ENCODE assay signal across 8 mouse cellular contexts in the genomic region with DNA sequence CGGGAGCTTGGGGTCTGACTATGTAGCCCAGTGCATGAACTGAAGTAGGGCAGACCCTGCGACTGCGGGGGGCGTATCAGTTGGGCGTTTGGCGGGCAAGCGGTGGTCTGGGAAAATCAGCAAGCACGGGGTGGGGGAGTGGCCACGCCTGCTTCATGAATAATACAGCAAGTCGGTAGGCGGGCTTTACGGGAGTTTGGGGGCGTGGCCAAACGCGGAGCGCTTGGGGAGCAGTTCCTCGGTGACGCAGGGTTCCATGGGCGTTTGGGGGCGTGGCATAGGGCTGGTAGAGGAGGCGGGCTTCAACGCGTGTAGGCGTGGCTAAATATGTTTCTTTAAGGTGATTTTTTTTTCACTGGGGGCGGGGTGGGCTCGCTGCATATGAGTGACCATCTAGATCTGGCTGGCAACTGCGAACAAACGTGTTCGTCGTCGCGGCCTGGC. TPM values are rescaled to one million over a fixed set of nuclear protein-coding genes. Genes with fewer than 3 reads are reported as not detected.
DNase-seq lines count a peak whose midpoint lies in the region; ATAC-seq and TF ChIP-seq lines count a peak whose summit lies in the region.

No protein-coding gene starts in this region.

- H3K9me3 ChIP-seq in ES-Bruce4 (replicated peaks; ENCODE audit: control insufficient read depth, insufficient read depth, low read length, poor library complexity, severe bottlenecking): no peaks in the 10 kb centered on the region
- H3K9me3 ChIP-seq in forebrain, embryonic 13.5 days (replicated peaks): no peaks in the 10 kb centered on the region

- TF ChIP-seq EP300 in ES-Bruce4 (IDR thresholded peaks at IDR 0.05; ENCODE audit: insufficient read depth, low read depth, low read length): no peak

- H3K4me2 ChIP-seq in forebrain, embryonic 13.5 days: peak overlapping the region; percentile 97

- under 1% methylated on average over 32 of the region's 32 CpGs for WGBS in forebrain, embryonic 13.5 days
- 1% methylated on average over 32 of the region's 32 CpGs for WGBS in large intestine, adult 2 months
- WGBS in lung, adult 2 months: under 1% methylated on average over 32 of the region's 32 CpGs

- peak overlapping the region; percentile 82 for H3K9ac ChIP-seq in ES-Bruce4 (ENCODE audit: low read depth, poor library complexity, severe bottlenecking)
- H3K9ac ChIP-seq in forebrain, embryonic 13.5 days: peak overlapping the region; percentile 91

- H3K27me3 ChIP-seq in ES-Bruce4 (ENCODE audit: control insufficient read depth, insufficient read depth, low read length, poor library complexity, severe bottlenecking): no peaks in the 10 kb centered on the region
- H3K27me3 ChIP-seq in forebrain, embryonic 13.5 days: no peaks in the 10 kb centered on the region

- peak; percentile 99 to 100 for DNase-seq in heart, postnatal 10 days
- peak; percentile 97 for DNase-seq in large intestine, adult 2 months (ENCODE audit: low read depth, low spot score)
- DNase-seq in lung, adult 2 months: peak; percentile 99
- peak; percentile 98 to 99 for DNase-seq in thymus, adult 18-20 months

- TF ChIP-seq POLR2A in ES-Bruce4 (IDR thresholded peaks at IDR 0.05; ENCODE audit: insufficient read depth, low read length): no peak
- TF ChIP-seq POLR2A in lung, adult 2 months (IDR thresholded peaks at IDR 0.05; ENCODE audit: borderline replicate concordance, extremely low read depth, low read depth, low read length): peak; percentile 38; the same call in 1 of the 2 replicates

- H3K4me3 ChIP-seq in ES-Bruce4 (ENCODE audit: low read depth, low read length): peak overlapping the region; percentile 72
- peak overlapping the region; percentile 81 for H3K4me3 ChIP-seq in forebrain, embryonic 13.5 days
- peak overlapping the region; percentile 90 for H3K4me3 ChIP-seq in lung, adult 2 months (replicated peaks; ENCODE audit: extremely low read depth, low read depth, low read length)

- peak overlapping the region; percentile 71 for H3K27ac ChIP-seq in ES-Bruce4 (ENCODE audit: insufficient read depth, low read length)
- peak overlapping the region; percentile 93 for H3K27ac ChIP-seq in forebrain, embryonic 13.5 days

- H3K36me3 ChIP-seq in ES-Bruce4 (ENCODE audit: control insufficient read depth, insufficient read depth, low read length, poor library complexity, severe bottlenecking): peaks cover 5% of the 10 kb centered on the region; the same call in 1 of the 2 replicates
- H3K36me3 ChIP-seq in forebrain, embryonic 13.5 days (ENCODE audit: poor library complexity, severe bottlenecking): peaks cover 35% of the 10 kb centered on the region

- H3K4me1 ChIP-seq in ES-Bruce4 (ENCODE audit: control insufficient read depth, insufficient read depth, low read length): no peaks in the 10 kb centered on the region
- H3K4me1 ChIP-seq in forebrain, embryonic 13.5 days: peaks cover 33% of the 10 kb centered on the region
- H3K4me1 ChIP-seq in lung, adult 2 months (ENCODE audit: control insufficient read depth, insufficient read depth, low read length): peaks cover 15% of the 10 kb centered on the region; the same call in 1 of the 2 replicates

- TF ChIP-seq CTCF in ES-Bruce4 (IDR thresholded peaks at IDR 0.05; ENCODE audit: low read depth, low read length): no peak
- TF ChIP-seq CTCF in lung, adult 2 months (IDR thresholded peaks at IDR 0.05; ENCODE audit: insufficient read depth, low read length): no peak

- ATAC-seq in cerebellum, adult (ENCODE audit: insufficient number of reproducible peaks, low FRiP score, low TSS enrichment): peak; percentile 56
- peak; percentile 79 for ATAC-seq in forebrain, embryonic 13.5 days
- peak; percentile 68 for ATAC-seq in neutrophil, adult 5-6 weeks (ENCODE audit: extremely low read depth, insufficient number of reproducible peaks, low FRiP score, poor library complexity, severe bottlenecking)

- intact Hi-C loops in heart, postnatal 10 days (cut with DNase I): no loop called here

RNA-seq across cellular contexts. Expression of a gene that starts 0.6 kb away (rescaled TPM):
- polyA plus RNA-seq in ES-Bruce4 (2011; ENCODE audit: insufficient read depth, insufficient read length, low read depth, missing spikeins): 12.4 and 13.2 TPM in 2 replicates
- polyA plus RNA-seq in forebrain, embryonic 13.5 days (2015; fragmentation: Nextera tagmentation; extraction: Ambion mirVana): 16.5 and 16.6 TPM in 2 replicates
- total RNA-seq in heart, postnatal 10 days (2021): 10 to 100 TPM; 15.9 to 17.9 TPM
- 24.9 and 28.2 TPM in 2 replicates for polyA plus RNA-seq in large intestine, adult 2 months (2012; rRNA removed)
- polyA plus RNA-seq in lung, adult 2 months (2012; rRNA removed): 29.6 and 32.9 TPM in 2 replicates
- total RNA-seq in neutrophil, adult 5-6 weeks (2017): 38.8 and 40.6 TPM in 2 replicates

RNA-seq across cellular contexts. Expression of a gene that starts 10.9 kb away (rescaled TPM):
- polyA plus RNA-seq in ES-Bruce4 (2011; ENCODE audit: insufficient read depth, insufficient read length, low read depth, missing spikeins): 57.4 and 63.5 TPM in 2 replicates
- 52.5 and 53.6 TPM in 2 replicates for polyA plus RNA-seq in forebrain, embryonic 13.5 days (2015; fragmentation: Nextera tagmentation; extraction: Ambion mirVana)
- total RNA-seq in heart, postnatal 10 days (2021): 10 to 100 TPM; 79.5 to 81.3 TPM
- 64.3 and 72.6 TPM in 2 replicates for polyA plus RNA-seq in large intestine, adult 2 months (2012; rRNA removed)
- polyA plus RNA-seq in lung, adult 2 months (2012; rRNA removed): 48.7 and 54.6 TPM in 2 replicates
- total RNA-seq in neutrophil, adult 5-6 weeks (2017): 47.4 and 51.6 TPM in 2 replicates

RNA-seq across cellular contexts. Expression of a gene that starts 11.1 kb away (rescaled TPM):
- polyA plus RNA-seq in ES-Bruce4 (2011; ENCODE audit: insufficient read depth, insufficient read length, low read depth, missing spikeins): 80.5 and 87.3 TPM in 2 replicates
- polyA plus RNA-seq in forebrain, embryonic 13.5 days (2015; fragmentation: Nextera tagmentation; extraction: Ambion mirVana): 357 and 385 TPM in 2 replicates
- total RNA-seq in heart, postnatal 10 days (2021): 100 to 1,000 TPM; 185 to 190 TPM
- polyA plus RNA-seq in large intestine, adult 2 months (2012; rRNA removed): 422 and 497 TPM in 2 replicates
- polyA plus RNA-seq in lung, adult 2 months (2012; rRNA removed): 361 and 369 TPM in 2 replicates
- total RNA-seq in neutrophil, adult 5-6 weeks (2017): 185 and 192 TPM in 2 replicates

RNA-seq across cellular contexts. Expression of a gene that starts 28.1 kb away (rescaled TPM):
- 1,157 and 1,272 TPM in 2 replicates for polyA plus RNA-seq in ES-Bruce4 (2011; ENCODE audit: insufficient read depth, insufficient read length, low read depth, missing spikeins)
- 812 and 920 TPM in 2 replicates for polyA plus RNA-seq in forebrain, embryonic 13.5 days (2015; fragmentation: Nextera tagmentation; extraction: Ambion mirVana)
- total RNA-seq in heart, postnatal 10 days (2021): 1,000 to 10,000 TPM; 1,604 to 1,683 TPM
- 768 and 796 TPM in 2 replicates for polyA plus RNA-seq in large intestine, adult 2 months (2012; rRNA removed)
- 370 and 371 TPM in 2 replicates for polyA plus RNA-seq in lung, adult 2 months (2012; rRNA removed)
- 720 and 1,162 TPM in 2 replicates for total RNA-seq in neutrophil, adult 5-6 weeks (2017)

RNA-seq across cellular contexts. Expression of a gene that starts 32.1 kb away (rescaled TPM):
- 40.0 and 43.7 TPM in 2 replicates for polyA plus RNA-seq in ES-Bruce4 (2011; ENCODE audit: insufficient read depth, insufficient read length, low read depth, missing spikeins)
- polyA plus RNA-seq in forebrain, embryonic 13.5 days (2015; fragmentation: Nextera tagmentation; extraction: Ambion mirVana): 150 and 154 TPM in 2 replicates
- total RNA-seq in heart, postnatal 10 days (2021): 100 to 1,000 TPM; 108 to 114 TPM
- polyA plus RNA-seq in large intestine, adult 2 months (2012; rRNA removed): 137 and 159 TPM in 2 replicates
- 145 and 178 TPM in 2 replicates for polyA plus RNA-seq in lung, adult 2 months (2012; rRNA removed)
- total RNA-seq in neutrophil, adult 5-6 weeks (2017): 12.4 and 29.8 TPM in 2 replicates

Comparison
In these comparisons a context has a peak if more than half of its experiments do, and no peak if none do; other contexts are left out.
1. Peak in every context shown above with its lines: DNase-seq, ATAC-seq, H3K4me3 ChIP-seq and H3K27ac ChIP-seq.